Mouse (Mus musculus) left cerebral cortex, postnatal 25 days (tissue): ENCODE results near the gene Morn3. TPM values are rescaled to one million over a fixed set of nuclear protein-coding genes. Genes with fewer than 3 reads are reported as not detected.
A peak's percentile ranks its signal among the peaks of the same experiment; 100 is the strongest.

Source experiments
- DNase-seq, 2 experiments: peaks; one replicate each; pipeline ENCODE4 v3.0.0; 2022; ENCODE audit warnings: low spot score in 2 of 2, mixed read lengths in 1 of 2
- intact Hi-C: fragments of 180-260 bp; cut with DNase I; formaldehyde crosslinking; loops from one replicate; pipeline ENCODE4 v1.15.1; 2025
- total RNA-seq, 2 experiments: library from RNA; stranded (reverse); gene quantifications; 2 replicates each; pipeline ENCODE4 v1.2.3; 2021

Morn3 gene
- total RNA-seq, 2 experiments from 2014 or later, result 0.73 TPM; not detected in 1

DNA sequence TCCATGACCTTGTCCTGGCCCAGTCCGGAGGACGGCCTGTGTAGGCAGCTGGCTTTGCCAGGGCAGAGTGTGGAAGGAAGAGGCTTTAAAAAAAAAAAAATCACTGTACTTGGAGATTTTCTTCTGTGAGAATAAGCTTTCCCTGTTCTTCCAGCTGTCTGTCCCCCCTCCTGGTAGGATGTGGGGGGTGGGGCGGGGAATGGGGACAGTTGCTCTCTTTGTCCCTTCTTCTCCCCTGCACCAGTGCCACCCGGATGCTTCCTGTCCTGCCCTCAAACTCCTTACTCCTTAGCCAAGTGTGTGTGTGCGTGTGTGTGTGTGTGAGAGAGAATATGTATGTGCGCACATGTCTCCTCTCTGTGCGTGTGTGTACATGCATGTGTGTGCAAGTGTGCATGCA is 17.1 kb downstream of the Morn3 start:
- intact Hi-C loops, result no loop called here
- no peak for DNase-seq

DNA sequence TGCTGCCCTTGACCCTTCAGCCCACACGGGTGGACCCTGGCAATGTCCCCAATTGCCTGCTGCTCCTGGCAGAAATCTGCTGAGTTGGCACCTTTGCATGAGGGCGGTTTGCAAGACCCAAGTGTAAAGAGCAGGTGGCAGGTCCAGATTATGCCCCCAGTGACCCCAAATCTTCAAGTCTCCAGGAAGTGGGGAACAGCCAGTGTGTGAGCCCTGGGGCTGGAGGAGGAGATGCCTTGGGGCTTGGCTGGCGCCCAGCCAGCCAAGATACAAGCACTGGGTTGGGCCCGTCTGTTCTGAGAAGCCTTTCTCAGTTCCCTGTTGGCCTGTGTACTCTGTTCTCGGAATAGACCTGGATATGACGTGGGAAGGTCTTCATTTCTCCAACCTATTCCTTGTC is 19.4 kb downstream of the Morn3 start:
- intact Hi-C loops, result no loop called here
- DNase-seq, result no peak

DNA sequence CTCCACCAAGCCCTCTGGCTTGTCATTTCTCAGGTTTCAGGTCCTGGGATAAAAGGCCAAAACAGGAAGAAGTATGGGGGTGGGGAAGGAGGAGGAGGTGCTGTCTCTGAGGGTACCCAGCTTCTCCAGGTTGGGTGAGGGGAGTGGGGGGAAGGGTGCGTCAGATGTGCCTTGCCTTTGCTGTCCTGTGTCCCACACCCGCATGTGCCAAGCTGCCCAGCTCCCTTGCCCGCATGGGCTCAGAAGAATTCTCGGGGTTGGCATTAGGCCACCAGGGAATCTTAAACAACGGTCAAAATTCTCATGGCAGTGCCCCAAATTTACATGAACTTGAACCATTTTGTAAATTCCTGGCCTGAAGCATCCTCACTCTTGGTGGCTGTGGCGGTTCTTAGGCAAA is 20.4 kb downstream of the Morn3 start:
- DNase-seq, result no peak
- intact Hi-C loops, result no loop called here

DNA sequence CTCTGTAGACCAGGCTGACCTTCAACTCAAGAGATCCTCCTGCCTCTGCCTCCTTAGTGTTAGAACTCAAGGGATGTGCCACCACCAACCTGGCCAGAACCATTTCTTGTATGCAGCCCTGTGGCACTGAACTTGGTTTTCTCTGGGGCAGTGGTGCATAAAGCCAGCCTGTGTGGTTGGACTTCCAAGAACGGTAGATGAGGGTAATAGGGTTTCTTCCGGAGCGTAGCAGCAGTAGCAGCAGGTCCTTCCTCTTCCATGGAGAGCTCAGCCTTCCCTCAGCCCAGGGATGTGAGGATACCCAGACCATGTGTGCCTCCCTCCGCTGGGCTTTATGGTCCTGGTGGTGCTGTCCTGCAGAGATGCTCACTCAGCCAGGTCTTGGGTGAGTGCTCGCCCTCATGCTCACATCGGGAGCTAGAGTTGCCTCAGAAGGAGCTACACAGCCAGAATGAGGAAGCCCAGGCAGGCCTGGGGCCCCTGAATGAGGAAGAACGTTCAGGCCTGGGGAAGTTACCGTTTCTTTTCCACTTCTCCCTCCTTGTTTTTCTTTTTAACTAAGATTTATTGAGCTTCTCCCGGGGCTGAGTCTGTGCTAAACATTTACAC is 21.7 kb downstream of the Morn3 start:
- intact Hi-C loops, result no loop called here
- DNase-seq, result peak in 1 of 2 experiments; percentile 28

DNA sequence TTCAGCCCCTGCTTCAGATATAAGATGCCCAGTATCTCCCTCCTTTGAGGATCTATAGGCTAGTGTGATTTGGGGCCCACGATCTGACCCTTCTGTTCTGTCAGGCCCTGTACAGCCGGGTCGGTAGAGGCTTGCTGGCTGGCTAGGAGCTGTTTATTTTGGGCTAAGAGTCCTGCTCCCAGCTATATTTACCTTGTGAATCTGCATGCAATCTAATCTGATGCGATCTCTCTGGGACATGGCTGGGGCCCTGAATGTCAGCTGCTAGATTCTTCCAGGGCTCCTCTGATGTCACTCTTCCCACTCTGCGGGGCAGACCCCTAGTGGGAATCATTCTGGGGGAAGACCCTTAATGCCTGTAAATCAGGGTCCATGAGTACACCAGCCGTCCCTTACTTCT is 22.5 kb downstream of the Morn3 start:
- intact Hi-C loops, result no loop called here
- DNase-seq, result no peak

DNA sequence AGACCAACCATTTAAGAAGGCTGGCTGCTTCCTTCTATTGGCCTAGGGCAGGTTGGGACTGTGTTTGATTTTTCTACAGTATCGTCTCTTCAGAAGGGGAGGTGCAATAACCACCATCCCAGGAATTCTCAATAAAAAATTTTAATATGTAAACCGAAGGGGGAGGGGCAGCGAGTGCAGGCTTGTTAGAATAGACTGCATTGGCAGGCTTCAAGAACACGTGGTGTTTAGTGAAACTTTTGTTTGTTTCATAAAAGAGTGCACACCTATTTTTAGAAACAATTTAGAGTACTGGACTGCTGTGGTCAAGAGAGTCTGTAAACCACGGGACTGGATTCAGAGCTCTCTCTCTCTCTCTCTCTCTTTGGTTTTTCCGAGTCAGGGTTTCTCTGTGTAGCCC is 23.8 kb downstream of the Morn3 start:
- no peak for DNase-seq
- intact Hi-C loops, result no loop called here

DNA sequence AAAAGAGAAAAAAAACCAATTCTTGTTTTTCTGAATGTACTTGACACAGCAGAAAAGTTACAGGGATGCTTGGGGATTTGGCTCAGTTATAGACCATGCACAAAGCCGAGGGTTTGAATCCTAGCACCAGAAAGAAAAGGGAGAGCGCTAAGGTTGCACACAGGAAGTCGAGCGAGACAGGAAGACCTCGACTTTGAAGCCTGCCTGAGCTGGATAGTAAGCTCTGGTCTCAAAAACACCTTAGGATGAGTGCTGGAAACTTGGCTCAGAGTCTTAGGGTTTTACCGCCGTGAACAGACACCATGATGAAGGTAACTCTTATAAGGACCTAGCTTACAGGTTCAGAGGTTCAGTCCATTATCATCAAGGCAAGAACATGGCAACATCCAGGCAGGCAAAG is 25.4 kb downstream of the Morn3 start:
- DNase-seq, result no peak
- intact Hi-C loops, result no loop called here

DNA sequence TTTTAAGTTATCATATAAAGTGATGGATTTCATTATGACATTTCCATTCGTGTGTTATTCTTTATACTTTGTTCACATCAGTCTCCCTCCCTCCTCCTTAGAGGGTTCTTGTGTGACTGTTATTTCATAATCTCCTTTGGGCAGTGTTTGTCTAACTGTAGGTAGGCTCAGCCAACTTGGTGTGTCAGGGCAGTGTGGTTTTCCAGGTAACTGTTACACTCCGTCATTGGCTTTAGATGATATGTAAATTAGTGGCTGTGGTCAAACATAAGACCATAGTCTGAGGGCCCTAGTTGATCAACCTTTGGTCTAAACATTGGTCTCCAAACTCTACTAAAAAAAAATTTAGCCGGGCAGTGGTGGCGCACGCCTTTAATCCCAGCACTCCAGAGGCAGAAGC is 26.4 kb downstream of the Morn3 start:
- DNase-seq, result no peak
- intact Hi-C loops, result no loop called here

DNA sequence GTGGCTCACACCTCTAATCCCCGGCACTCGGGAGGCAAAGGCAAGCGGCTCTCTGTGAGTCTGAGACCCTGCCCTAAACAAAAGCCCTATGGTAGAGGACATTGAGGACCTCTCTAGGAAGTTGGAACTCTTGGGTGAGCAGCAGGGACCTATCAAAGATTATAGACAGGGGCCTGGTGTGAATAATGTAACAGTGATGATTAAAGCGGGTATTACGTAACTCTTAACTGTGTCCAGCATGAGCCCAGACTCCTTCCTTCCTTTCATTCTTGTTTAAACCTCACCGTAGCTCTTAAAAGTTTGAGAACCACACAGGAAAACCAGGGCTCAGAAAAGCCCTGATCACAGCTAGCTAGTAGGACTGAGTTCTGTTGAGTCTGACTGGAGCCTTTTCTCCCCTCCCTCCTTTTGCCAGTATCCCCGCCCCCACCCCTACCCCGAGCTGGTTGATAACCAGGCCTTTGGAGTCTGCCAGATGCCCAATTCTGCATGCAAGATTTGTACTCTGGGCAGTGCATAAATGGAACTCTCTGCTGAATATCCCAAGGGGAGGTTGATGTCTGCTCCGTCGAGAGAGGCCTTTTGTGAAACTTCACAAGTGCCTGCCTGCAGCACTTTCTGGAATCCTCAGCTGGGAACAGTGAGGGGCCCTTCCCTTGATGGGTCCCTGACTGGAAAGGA is 27.3 kb downstream of the Morn3 start:
- intact Hi-C loops, result no loop called here
- DNase-seq, result peak in 1 of 2 experiments; percentile 29

DNA sequence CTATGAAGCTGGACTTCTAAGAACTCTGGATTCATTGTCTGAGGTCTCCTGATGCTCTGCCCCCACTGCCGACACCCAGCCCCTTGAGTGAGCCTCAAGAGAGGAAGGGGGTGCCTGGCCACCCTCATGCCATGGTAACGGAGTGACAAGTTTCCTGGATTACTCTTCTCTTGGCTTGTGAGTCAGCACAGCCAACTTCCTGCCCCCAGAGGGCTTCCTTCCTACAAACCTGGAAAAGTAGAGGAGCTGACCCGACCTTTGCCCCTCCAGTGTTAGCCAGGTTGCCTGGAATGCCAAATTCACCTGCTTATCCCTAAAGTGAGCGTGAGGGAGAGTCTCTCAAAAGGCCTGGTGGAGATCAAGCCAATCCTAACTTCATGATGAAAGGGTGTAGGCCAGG is 29.3 kb downstream of the Morn3 start:
- DNase-seq, result no peak
- intact Hi-C loops, result no loop called here

DNA sequence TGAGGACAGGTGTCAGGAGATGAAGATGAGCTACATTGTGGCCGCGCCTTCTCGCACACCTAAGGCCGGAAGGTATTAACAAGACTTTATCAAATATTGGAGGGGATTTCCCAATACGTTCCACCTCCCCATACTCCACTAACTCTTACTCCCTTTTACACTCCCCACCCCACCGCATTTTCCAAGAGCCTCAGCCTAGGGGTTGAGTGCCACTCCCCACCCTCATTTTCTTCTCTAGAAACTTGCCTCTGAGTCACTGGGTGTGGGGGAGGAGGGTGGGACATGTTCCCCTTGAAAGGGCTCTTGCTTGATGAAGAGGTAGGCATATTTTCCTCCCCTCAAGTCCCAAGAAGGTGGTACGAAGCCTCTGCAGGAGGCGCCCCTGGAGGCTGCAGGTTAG is 30.9 kb downstream of the Morn3 start:
- intact Hi-C loops, result loop anchor here (2.0 kb wide), 1 partner anchor 47 kb away; no protein-coding TSS in a partner anchor
- no peak for DNase-seq

DNA sequence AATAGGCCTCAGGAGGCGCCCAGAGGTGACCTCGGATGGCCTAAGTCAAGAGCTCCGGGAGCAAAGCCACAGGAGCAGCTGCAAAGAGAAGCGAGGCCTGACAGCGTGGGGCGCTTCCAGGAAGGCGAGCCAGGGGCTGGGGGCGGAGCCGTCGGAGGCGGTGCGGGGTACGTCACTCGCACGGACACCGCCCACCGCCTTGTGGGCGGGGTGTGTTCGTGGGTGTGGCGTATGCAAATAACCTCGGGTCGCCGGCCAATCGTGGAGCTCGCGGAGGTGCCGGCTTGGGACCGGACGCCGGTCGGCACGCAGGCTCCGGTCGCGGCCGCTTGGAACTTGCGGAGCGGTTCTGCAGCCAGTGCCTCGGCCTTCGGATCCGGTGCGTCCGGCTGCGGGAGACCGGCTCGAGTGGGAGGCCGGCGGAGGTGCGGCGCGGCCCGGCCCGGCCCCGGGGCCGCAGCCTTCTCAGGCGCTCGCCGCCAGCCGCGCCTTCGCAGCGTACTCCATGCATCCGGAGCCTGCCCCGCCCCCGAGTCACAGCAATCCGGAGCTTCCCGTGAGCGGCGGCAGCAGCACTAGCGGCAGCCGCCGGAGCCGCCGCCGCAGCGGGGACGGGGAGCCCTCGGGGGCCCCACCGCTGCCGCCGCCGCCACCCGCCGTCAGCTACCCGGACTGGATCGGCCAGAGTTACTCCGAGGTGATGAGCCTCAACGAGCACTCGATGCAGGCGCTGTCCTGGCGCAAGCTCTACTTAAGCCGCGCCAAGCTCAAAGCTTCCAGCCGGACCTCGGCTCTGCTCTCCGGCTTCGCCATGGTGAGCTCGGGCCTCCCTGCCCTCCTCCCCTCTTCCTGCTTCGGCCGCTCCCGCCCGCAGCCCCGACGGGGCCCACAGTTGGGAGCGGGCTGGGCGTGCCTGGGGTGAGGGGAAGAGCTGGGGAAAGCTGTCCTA is 31.8 kb downstream of the Morn3 start, which contains the start of gene Orai1:
Orai1 (plus strand) TSS at position 322 of the 949 bp plus-strand sequence.
- intact Hi-C loops, result loop anchor here (2.0 to 5.0 kb wide), 3 partner anchors 32 to 88 kb away; partner anchors contain the start of gene Morn3

DNA sequence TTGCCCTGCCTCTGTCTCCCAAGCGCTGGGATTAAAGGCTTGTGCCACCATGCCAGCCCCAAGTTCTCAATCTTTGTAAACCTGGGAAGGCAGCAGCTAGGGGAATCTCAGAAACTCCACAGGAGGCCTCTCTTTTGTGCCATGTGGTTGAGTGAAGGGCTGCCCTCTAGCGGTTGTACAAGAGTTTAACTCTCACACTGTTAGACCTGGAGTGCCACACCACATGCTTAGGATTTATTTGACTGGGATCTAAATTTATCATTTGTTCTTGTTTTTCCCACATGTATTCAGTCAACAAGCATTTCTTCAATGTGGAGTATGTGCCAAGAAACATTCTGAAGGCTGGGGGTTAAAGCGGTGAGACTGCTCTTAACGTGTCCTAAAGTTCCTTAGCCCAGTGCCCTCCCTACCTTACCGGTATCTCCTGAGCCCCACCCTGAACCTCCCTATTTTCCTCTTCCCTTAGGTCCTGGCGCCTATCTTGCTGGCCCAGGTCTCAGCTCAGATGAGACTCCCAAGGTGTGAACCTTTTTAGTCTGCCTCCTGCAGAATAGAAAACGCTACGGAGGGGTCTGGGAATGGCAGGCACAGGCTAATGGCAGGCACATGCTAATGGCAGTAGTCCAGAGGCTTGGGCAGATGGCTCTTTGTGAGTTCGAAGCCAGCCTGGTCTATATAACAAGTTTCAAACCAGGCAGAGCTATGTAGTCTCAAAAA is 33.1 kb downstream of the Morn3 start:
- intact Hi-C loops, result loop anchor here (2.0 to 5.0 kb wide), 3 partner anchors 34 to 86 kb away; partner anchors contain the start of gene Morn3

More for the DNA sequence above, 31.8 kb downstream of the Morn3 start, which contains the start of gene Orai1:
- peak; percentile 96 to 97 for DNase-seq

DNA sequence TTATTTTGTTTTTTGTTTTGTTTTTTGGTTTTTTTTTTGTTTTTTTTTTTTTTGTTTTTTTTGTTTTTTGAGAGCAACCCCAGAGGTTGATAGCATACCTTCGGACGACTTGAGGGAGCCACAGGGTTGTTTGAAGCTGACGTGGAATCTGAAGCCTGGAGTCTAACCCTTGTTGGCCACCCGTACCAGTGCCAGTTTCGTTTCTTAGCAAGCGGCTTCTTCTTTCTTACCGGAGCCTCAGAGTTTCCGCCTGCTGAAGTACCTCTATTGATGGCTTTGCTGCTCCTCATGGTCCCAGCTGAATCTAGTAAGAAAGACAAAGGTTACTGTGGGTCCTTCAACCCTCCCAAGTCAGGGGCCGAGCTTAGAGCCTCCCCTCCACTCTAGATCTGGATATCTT is 35.1 kb downstream of the Morn3 start:
- DNase-seq, result no peak
- intact Hi-C loops, result loop anchor here (5.0 kb wide), 2 partner anchors 36 to 84 kb away; partner anchors contain the start of gene Morn3

More for the DNA sequence above, 33.1 kb downstream of the Morn3 start:
- DNase-seq, result peak; percentile 67 to 80

DNA sequence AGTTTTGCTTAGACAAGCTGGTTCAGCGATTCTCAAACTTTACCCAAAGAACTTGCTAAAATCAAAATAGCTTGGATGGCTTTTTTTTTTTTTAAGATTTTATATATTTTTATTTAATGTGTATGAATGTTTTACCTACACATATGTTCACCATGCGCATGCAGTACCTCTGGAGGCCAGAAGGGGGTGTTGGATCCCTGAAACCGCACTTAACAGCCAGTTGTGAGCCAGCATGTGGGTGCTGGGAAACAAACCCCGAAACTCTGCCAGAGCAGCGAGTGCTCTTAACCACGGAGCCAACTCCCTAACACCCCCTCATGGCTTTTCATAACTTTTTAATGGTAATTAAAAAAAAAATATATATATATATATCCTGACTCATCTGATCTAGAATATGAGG is 36.0 kb downstream of the Morn3 start:
- intact Hi-C loops, result loop anchor here (5.0 kb wide), 2 partner anchors 36 to 84 kb away; partner anchors contain the start of gene Morn3
- no peak for DNase-seq

DNA sequence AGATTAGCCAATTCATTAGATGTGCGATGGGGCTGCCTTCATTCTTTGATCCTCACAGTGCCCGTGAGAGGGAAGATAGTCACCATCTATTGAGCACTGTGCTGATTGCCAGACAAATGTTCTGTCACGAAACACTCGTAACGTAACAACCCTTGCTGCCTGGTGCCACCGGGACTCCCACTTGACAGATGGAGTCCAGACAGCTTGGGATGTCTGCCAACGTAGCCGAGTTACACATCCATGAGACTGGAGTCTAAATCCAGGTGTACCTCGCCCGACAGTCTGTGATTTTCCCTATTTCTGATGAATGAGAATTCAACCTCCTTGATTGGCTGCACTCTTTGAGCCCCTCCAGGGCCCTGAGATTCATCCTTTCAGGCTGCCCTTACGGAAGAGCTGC is 36.9 kb downstream of the Morn3 start:
- intact Hi-C loops, result loop anchor here (5.0 kb wide), 2 partner anchors 37 to 83 kb away; partner anchors contain the start of gene Morn3
- peak in 1 of 2 experiments; percentile 57 for DNase-seq

DNA sequence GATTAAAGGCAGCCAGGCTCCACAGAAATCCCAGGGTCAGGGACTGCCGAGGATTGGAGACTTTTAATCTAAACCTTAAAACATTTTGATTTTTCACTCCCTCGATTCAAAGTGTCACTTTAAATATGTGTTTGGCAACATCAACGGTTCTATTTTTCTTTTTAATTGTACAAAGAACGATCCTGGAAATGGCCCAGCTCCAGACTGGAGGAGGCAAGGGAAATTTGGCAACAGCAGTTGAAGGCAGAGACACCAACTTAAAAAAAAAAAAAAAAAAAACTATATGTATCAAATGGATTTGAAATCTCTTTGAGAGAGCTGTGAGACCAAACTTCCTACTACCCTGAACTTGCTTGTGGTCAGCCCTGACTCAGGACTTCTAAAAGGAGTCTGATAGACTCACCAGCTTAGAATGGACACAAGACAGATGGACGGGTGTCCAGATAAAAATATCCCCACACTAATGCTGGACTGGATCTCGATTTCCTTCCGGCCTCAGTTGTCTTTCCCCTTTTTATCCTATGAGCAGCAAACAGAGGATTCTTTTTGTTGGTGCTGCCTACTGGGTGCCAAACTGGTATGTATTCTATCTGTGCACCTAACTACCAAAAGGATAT is 37.8 kb downstream of the Morn3 start:
- DNase-seq, result peak in 1 of 2 experiments; percentile 55
- intact Hi-C loops, result no loop called here

DNA sequence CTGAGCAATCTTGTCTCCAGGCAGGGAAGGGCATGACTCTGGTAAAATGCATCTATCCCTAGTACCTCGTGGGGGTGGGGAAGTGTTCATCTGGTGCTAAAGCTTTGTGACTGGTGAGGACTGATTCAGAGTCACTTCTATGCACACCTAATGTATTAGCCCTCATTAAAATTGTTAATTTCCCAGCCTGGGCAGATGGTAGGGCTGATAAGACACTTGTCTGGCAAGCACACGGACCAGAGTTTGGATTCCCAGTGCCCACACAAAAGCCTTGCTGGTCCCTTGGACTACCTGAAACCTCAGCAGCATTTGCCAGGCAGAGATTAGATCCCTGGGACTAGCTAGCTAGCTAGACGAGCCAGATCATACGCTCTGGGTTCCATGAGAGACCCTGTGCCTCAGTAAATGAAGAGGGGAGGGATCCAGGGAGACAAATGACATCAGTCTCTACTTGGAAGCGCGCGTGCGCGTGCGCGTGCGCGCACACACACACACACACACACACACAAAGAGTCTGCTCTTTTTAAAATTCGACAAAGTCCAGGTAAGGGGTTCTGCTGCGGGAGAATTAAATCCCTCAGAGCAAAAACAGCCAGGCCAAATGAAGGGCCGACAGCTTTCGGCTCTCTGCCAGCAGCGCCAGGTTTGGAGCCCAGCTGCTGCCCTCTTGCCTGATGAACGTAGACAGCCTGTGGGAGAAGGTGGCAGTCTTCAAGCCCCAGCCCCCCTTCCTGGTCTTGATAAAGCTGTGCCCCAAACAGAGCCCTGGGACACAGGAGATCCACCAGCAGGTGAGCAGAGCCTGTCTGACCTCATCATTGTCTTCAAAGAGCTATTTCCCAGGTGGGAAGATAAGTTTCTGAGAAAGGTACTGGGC is 40.9 kb downstream of the Morn3 start:
- intact Hi-C loops, result no loop called here
- DNase-seq, result no peak
